Mouse (Mus musculus): ENCODE results near the gene Entpd7. TPM values are rescaled to one million over a fixed set of nuclear protein-coding genes. Genes with fewer than 3 reads are reported as not detected.

Entpd7 gene
- total RNA-seq, 1 experiment from 2014 or later = 4.8 TPM

GRCm38 (mm10) chr19:43761543-43762256 lies 72.2 kb downstream of the Entpd7 start:
- ATAC-seq (replicated peaks; ENCODE audit: low read depth, poor library complexity, severe bottlenecking) = no peak

GRCm38 (mm10) chr19:43762410-43762809 lies 72.9 kb downstream of the Entpd7 start:
- ATAC-seq (replicated peaks; ENCODE audit: low read depth, poor library complexity, severe bottlenecking) = no peak

GRCm38 (mm10) chr19:43766451-43766850 lies 77.0 kb downstream of the Entpd7 start:
- no peak for ATAC-seq (replicated peaks; ENCODE audit: low read depth, poor library complexity, severe bottlenecking)

GRCm38 (mm10) chr19:43767549-43768322 lies 78.3 kb downstream of the Entpd7 start:
- no peak for ATAC-seq (replicated peaks; ENCODE audit: low read depth, poor library complexity, severe bottlenecking)

DNA sequence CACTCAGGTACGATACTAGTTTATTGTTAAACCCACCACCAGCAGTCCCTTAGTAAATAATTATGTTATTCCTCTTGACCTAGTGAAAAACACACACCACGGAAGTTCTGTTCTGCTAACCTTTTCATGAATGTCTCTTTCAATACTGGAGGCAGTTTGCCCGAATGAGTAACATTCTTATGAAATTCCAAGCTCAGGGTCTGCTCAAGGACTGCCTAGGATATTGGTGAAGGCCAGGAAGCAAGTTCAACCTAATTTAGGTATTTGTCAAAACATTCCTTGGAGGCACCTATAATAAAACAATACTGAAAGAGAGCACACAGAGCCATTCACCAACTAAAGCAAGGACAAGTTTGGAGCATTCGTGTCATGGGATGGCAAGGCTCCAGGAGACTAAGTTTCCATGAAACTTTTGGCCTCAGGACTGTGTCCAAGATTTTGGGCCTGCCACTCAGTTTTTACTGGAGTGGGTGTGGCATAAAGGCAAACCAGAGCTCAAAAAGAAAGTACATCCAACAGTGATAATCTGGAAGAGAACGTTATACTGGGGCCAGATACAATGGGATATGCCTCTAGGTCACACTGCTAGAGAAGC lies 80.0 kb downstream of the Entpd7 start:
- ATAC-seq (replicated peaks; ENCODE audit: low read depth, poor library complexity, severe bottlenecking) = no peak

GRCm38 (mm10) chr19:43770584-43770983 lies 81.1 kb downstream of the Entpd7 start:
- ATAC-seq (replicated peaks; ENCODE audit: low read depth, poor library complexity, severe bottlenecking) = no peak

GRCm38 (mm10) chr19:43771499-43771969 lies 82.1 kb downstream of the Entpd7 start:
- ATAC-seq (replicated peaks; ENCODE audit: low read depth, poor library complexity, severe bottlenecking) = peak; percentile 100

DNA sequence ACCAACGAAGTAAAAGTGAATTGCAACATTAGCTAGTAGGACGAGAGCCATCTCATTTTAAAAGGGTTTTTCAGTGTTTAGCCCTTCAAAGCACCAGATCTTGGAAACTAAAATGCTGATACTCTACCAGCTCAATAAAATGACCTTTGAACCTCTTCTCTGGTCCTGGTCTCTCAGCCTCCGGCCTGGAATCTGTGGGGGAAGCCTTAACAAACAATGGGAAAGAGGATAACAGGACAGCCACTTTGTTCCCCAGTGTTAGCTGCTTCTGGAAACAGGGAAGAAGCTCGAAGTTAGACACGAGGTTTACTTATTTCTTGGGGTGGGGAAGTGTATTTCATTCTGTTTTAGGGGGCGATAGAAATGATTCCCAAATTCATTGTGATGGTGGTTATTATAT lies 82.8 kb downstream of the Entpd7 start:
- no peak for ATAC-seq (replicated peaks; ENCODE audit: low read depth, poor library complexity, severe bottlenecking)

DNA sequence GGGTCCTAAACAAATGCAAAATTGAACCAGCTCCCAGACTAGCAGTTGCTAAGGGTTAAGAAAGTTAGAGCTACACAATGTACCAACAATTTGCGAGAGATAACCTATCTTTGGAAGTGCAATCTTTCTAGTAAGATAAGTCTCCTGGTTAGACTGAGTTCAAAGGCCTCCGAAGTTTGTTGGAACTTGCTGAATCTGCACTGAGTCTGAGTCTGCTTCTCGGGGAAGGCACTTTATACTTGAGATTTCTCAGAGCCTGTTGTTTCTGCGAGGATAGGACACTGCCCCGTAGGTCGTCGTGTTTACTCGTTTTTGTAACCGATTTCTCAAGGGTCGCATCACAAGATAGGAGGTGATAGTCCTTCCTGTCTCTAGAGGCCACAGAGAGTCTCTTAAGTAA lies 86.0 kb downstream of the Entpd7 start:
- ATAC-seq (replicated peaks; ENCODE audit: low read depth, poor library complexity, severe bottlenecking) = no peak

DNA sequence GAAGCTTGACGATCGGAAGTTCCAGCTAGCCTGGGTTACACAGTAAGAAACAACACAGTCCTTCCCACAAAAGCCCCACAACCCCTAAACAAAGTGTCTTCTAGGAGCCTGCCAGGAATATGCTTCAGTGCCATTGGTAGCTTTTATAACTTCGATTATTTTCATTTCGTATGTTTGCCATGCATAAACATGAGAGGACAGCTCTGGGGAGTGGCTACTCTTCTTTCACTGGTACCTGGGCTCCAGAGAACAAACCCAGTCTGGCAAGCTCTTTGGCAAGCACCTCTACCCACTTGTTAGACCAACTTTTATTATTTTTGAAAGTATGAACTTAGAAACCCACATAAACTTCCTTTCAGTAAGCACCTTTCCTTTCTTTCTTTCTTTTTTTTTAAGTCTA lies 87.1 kb downstream of the Entpd7 start:
- no peak for ATAC-seq (replicated peaks; ENCODE audit: low read depth, poor library complexity, severe bottlenecking)

DNA sequence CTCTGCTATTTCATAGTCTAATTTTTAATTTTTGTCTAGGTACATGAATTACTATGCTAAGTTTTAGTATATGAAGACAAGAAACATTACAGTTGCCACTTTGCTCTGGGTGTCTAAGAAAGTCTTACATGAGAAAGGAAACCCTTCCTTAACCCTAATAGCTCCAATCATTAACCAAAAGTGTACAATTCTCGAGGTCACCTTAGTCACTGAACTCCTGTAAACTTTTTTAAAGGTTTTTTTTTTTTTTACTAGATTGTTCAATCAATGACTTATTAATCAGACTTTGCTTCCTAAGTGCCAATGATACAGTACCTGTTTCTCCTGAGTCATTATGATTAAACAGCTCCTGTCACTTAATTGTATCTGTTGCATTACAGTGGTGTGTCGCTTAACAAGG lies 87.8 kb downstream of the Entpd7 start:
- no peak for ATAC-seq (replicated peaks; ENCODE audit: low read depth, poor library complexity, severe bottlenecking)

- ATAC-seq (replicated peaks; ENCODE audit: low read depth, poor library complexity, severe bottlenecking) = no peak
Measured at GRCm38 (mm10) chr19:43780391-43780790, 90.9 kb downstream of the Entpd7 start.

- no peak for ATAC-seq (replicated peaks; ENCODE audit: low read depth, poor library complexity, severe bottlenecking)
Measured at GRCm38 (mm10) chr19:43781980-43782379, 92.5 kb downstream of the Entpd7 start, which contains the start of gene Abcc2. Abcc2 (plus strand) TSS chr19:43782192.

Other genes with a start within 250 kb of the Entpd7 start
- 0.73 TPM in 1 of 2 replicates, not detected in the other for gene Cnnm1, start 249.2 kb upstream of the Entpd7 start, total RNA-seq (2017)
- 18.0 and 20.6 TPM in 2 replicates for gene Got1, start 165.1 kb upstream of the Entpd7 start, total RNA-seq (2017)
- gene Nkx2-3, start 77.3 kb upstream of the Entpd7 start, total RNA-seq (2017) = 0.64 and 2.5 TPM in 2 replicates
- 32.9 and 38.3 TPM in 2 replicates for gene Slc25a28, start 14.8 kb upstream of the Entpd7 start, total RNA-seq (2017)
- 51.0 and 58.6 TPM in 2 replicates for gene Cutc, start 63.3 kb downstream of the Entpd7 start, total RNA-seq (2017)
- 15.5 and 32.9 TPM in 2 replicates for gene Cox15, start 63.3 kb downstream of the Entpd7 start, total RNA-seq (2017)
- gene Abcc2, start 92.5 kb downstream of the Entpd7 start, total RNA-seq (2017) = 0.15 and 0.37 TPM in 2 replicates

Measured in common myeloid progenitor, adult 5-6 weeks (primary cell).